In the genomic region with DNA sequence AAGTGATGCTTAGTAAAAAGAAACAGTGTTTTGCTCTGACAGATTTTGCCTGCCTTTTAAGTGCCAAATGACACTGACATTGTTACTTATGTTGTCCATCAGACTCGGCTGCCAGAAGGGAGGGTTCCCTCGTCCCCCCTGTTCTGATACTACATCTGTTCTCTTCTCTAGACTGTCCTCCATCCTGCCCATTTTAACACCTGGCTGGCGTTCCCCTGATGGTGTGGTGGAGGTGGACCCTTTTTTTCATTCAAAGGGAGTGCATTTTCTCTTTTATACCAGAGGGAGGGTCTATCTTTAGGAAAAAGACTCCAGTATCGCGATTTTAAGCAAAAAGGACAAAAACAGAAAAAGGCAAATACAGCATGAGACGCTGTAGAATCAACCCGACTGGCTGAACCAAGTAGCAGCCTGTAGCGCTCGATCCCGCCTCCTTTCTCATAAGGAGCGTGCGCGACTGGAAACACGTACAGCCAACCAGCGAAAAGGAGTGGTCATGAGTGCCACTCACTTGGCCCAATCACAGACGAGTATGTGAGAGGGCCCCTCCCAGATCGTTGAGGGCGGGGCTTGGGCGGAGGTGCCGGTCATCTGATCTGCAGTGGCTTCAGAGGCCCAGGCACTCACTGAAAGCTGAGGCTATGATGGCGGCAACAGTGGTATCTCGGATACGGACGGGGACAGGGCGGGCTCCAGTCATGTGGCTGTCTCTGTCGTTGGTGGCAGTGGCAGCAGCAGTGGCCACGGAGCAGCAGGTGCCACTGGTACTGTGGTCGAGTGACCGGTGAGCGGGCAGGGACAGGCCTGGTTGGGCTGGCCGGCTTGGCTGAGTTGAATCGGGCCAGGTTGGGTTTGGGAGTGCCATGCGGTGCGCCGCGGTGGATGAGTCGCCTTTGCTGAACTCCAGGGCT, we compare ENCODE assay signal across 8 mouse cellular contexts. TPM values are rescaled to one million over a fixed set of nuclear protein-coding genes. Genes with fewer than 3 reads are reported as not detected.
DNase-seq lines count a peak whose midpoint lies in the region; ATAC-seq and TF ChIP-seq lines count a peak whose summit lies in the region.

Atp6ap1 (plus strand) TSS at position 560 of the 911 bp plus-strand sequence.

- H3K4me3 ChIP-seq in cortical plate, adult 2 months (ENCODE audit: insufficient read depth, low read length), result peak within 1 kb of the TSS; percentile 93

- TF ChIP-seq CTCF in cortical plate, adult 2 months (IDR thresholded peaks at IDR 0.05; ENCODE audit: extremely low read depth, insufficient read depth, low read length), result no peak

- DNase-seq in gastrocnemius, adult 8-10 months (ENCODE audit: low spot score in 2 of 2), result peak; percentile 89 to 92
- DNase-seq in induced T-regulatory cell, adult 2 months (ENCODE audit: low read depth), result peak; percentile 94
- peak; percentile 92 to 95 for DNase-seq in left cerebral cortex, adult 9 months (ENCODE audit: low spot score in 2 of 2)
- peak; percentile 90 for DNase-seq in right cerebral cortex, postnatal 14 days
- DNase-seq in urinary bladder, postnatal 36 days (ENCODE audit: low spot score in 2 of 2), result peak; percentile 92 to 93

- H3K27ac ChIP-seq in cortical plate, adult 2 months (ENCODE audit: insufficient read depth, low read length), result peak within 1 kb of the TSS; percentile 80

- peak; percentile 86 for TF ChIP-seq POLR2A in cortical plate, adult 2 months (IDR thresholded peaks at IDR 0.05; ENCODE audit: extremely low read depth, insufficient read depth, low read length)

- ATAC-seq in activated CD4-positive, CD25-positive, alpha-beta regulatory T cell, adult 4 months, result peak; percentile 99
- peak; percentile 98 for ATAC-seq in megakaryocyte progenitor cell, adult 5-6 weeks (replicated peaks; ENCODE audit: poor library complexity)

- no peaks in the 10 kb centered on the region for H3K4me1 ChIP-seq in cortical plate, adult 2 months (ENCODE audit: control insufficient read depth, insufficient read depth, low read length)

RNA-seq across cellular contexts. Expression of gene Atp6ap1, which starts in this region (rescaled TPM):
- polyA plus RNA-seq in activated CD4-positive, CD25-positive, alpha-beta regulatory T cell, adult 4 months (2017; shearing (Covaris generic)), result 100 to 1,000 TPM; 139 to 153 TPM
- polyA plus RNA-seq in cortical plate, adult 2 months (2012; rRNA removed), result 477 and 483 TPM in 2 replicates
- 10 to 100 TPM; 86.9 to 87.5 (median 87.2) TPM for total RNA-seq in gastrocnemius, adult 8-10 months (2022)
- 128 and 135 TPM in 2 replicates for total RNA-seq in megakaryocyte progenitor cell, adult 5-6 weeks (2015)
- total RNA-seq in megakaryocyte progenitor cell, adult 5-6 weeks (2017), result 123 and 206 TPM in 2 replicates

Comparison
In these comparisons a context has a peak if more than half of its experiments do, and no peak if none do; other contexts are left out.
1. Peak in every context shown above with its lines: DNase-seq, ATAC-seq, H3K4me3 ChIP-seq and H3K27ac ChIP-seq.